Mouse (Mus musculus) cerebellum, adult 11-12 months (tissue): Measurements from ENCODE around the gene Nlk.

ENCODE experiments used
- DNase-seq: peaks from one replicate; pipeline ENCODE4 v3.0.0; 2022

The Nlk gene

GRCm38 (mm10) chr11:78696777-78697752, at the start of gene Nlk:
Gene Nlk (minus strand): TSS chr11:78697373.
- DNase-seq = peak; percentile 100

GRCm38 (mm10) chr11:78746264-78746663, 49.1 kb upstream of the Nlk start:
- DNase-seq = no peak

DNA sequence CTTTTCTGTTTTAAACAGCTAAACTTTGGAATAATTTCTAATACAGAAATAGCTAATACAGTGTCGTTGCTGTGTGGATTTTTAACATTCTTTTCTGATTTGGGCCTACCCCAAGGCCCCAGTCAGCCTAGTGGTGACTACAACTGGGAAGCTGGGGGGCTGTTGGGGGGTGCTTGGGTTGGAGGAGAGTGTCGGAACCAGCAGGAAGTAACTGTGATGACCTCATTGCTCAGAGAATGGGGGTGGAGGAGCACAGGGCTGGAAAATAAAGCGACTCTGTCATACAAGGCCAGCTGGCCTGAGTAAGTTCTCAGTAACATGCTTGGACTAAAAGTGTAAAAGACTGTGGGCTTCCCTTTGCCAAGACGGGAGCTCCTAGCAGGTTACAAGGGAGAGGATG, 48.3 kb upstream of the Nlk start:
- DNase-seq = no peak

DNA sequence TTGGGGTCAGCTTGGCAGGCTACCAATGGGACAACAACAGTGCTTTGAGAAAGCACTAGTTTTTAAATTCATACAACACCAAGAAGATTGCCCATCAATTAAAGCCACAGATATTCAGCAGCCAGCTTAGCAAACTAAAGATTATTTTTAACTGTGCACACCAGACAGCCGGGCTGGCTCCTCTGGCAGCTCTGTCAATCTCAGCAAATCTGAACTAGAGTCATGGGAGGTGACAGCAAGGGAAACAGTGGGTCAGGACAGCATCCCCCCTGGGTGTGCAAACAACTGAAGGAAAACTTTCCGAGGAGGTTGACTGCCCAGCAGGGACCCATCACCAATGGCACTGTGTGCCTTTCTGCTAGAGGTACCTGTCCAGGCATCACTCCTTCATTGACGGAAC, 45.3 kb upstream of the Nlk start:
- DNase-seq = no peak

- no peak for DNase-seq
Observed at GRCm38 (mm10) chr11:78741958-78742357, 44.8 kb upstream of the Nlk start.

GRCm38 (mm10) chr11:78739361-78739760, 42.2 kb upstream of the Nlk start:
- DNase-seq = no peak

DNA sequence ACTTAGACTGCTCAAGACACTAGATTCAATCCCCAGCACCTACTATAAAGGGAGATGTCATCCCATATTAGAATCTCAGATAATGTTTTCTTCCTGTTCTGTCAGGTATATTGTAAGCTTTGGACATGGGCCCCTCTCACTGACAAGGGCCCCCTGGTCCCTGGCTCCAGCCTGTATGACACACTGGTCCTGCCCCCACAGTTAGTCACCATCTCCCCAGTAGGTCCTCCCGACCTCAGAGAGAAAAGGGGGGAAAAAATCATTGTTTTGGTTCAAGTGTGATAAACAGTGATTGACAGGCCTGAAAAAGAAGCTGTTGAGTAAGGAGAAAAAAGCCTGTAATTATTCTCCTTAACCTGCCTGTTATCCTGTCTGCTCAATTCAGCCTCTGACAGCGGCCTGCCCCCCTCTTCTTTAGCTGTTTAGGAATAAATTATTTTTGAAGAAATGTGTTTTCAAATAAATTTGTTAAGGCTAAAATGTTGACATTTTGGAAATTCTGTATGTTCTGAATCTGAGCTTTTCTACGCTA, 39.8 kb upstream of the Nlk start:
- DNase-seq = no peak

- DNase-seq = no peak
Observed at GRCm38 (mm10) chr11:78735168-78735567, 38.0 kb upstream of the Nlk start.

- no peak for DNase-seq
Observed at GRCm38 (mm10) chr11:78732619-78733018, 35.4 kb upstream of the Nlk start.

- DNase-seq = no peak
Observed at GRCm38 (mm10) chr11:78730902-78731301, 33.7 kb upstream of the Nlk start.

DNA sequence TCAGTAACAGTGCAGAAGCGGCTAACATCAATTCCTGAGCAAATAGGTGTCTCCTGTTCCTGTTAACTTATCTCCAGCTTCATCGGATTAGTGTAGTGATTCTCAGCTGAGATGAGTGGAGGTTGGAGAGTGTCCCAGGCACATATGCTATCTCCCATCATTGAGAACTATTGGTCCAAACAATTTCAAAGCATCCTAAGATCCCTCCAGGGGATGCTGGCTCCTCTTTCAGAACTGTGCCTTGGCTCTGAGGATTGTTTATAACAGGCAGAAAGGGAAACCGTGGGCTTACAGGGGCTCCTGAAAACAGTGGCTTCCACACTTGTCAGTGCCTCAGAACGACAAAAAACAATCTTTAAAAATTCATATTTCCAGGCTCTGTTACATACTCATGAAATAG, 30.9 kb upstream of the Nlk start:
- DNase-seq = no peak

- no peak for DNase-seq
Observed at GRCm38 (mm10) chr11:78726366-78726765, 29.2 kb upstream of the Nlk start.

DNA sequence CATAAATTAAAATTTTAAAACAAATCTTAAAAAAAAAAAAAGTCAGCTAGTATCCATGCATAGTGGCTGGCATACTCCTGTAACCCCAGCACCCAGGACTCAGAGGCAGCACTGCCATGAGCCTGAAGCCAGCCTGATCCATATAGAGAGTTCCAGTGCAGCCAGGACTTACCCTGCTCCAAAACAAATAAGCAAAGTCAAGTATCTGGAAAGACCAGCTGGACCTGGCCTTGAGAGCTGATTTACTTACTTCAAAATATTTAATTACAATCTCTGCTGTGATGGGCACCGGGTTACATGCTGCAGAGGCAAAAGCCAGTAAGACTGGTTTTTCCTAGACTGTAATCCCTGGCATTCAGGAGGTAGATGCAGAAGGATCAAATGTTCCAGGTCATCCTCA, 27.6 kb upstream of the Nlk start:
- DNase-seq = no peak

DNA sequence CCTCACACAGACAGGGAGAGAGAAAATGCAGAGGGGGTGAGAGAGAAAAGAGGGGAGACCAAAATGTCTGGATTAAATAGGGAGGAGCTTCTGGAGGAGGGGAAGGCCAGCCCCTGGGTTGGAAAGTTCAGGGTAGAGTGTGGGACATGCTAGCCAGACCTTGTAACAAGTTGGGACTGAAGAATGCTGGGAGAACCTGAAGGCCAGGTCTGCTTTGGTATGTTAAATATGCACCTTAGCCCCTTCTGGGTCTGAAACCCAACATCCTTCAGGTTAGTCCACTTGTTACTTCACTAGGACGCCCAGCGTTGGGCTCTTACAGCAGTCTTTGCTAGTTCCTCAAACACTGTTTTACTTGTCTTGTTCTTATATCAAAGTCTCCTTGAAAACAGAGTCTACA, 24.2 kb upstream of the Nlk start:
- no peak for DNase-seq

DNA sequence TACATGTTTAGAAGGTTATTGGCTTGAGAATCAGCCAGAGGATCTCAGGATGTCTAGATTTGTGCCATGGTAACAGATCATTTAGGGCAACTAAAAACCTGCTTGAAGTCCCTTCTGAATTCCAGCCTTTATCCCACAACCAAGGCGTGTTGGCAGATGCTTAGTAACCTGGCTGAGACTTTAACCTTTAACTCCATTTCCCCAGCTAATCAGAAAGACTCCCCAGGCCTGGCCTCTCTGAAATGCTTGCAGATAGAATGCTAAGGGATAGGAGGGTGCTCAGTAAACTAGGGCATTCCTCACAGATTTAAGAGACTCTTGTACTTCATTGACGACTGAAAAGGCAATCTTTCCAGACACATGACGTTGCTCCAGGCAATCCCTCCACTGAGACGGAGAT, 20.5 kb upstream of the Nlk start:
- DNase-seq = no peak

- no peak for DNase-seq
Observed at GRCm38 (mm10) chr11:78708642-78709041, 11.5 kb upstream of the Nlk start.

- DNase-seq = no peak
Observed at GRCm38 (mm10) chr11:78706026-78706425, 8.9 kb upstream of the Nlk start.

- DNase-seq = no peak
Observed at GRCm38 (mm10) chr11:78703085-78703484, 5.9 kb upstream of the Nlk start.

- no peak for DNase-seq
Observed at GRCm38 (mm10) chr11:78702319-78702718, 5.1 kb upstream of the Nlk start.

GRCm38 (mm10) chr11:78697753-78698171, 589 bp upstream of the Nlk start:
- DNase-seq = peak; percentile 96

DNA sequence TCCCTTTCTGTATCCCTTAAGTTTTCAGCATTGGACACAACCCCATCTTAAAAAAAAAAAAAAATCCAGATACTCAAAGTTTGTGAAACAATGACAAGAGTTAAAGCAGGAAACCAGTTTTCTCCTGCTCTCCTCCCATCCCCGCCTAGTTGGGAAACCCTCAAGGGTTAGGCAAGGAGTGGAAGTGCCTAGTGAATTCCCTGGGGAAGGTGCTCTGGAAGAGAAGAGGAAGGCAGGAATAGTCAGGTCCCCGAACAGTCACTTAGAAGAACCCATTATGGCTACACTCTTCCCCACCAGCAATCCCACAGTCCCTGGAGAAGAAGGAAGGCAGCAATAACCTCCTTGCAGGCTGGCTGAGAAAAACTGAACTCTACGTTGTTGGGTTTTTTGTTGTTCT, 2.9 kb downstream of the Nlk start:
- DNase-seq = no peak

DNA sequence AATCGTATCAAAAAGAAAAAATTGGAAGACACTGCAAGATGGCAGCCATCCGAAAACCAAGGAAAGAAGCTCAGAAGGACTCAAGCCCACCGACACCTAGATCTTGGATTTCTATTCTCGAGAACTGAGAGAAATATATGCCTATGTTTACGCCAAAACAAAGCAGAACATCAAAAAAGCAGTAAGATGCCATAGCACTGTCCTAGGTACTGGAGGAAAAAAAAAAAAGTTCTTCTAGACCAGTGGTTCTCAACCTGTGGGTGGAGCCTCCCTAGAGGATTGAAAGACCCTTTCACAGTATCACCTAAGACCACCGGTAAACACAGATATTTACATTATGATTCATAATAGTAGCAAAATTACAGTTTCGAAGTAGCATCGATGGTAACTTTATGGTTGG, 3.9 kb downstream of the Nlk start:
- no peak for DNase-seq

DNA sequence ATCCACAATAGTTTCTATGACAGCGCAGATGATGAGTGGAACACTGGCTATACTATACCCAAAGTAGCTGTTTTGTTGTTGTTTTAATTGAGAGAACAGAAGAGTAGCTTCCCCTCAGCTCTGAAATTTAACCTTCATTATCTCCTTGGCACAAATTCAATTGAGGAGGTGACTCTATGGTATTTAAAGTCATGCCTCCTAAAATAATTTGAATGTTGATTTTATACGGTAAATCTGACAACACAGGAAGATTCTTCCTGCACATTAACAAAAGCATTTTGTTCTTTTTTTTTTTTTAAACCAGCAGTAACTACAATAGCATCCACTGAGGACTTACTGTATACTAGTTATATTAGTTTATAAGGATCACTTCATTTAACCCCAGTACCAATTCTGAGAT, 6.0 kb downstream of the Nlk start:
- no peak for DNase-seq

DNA sequence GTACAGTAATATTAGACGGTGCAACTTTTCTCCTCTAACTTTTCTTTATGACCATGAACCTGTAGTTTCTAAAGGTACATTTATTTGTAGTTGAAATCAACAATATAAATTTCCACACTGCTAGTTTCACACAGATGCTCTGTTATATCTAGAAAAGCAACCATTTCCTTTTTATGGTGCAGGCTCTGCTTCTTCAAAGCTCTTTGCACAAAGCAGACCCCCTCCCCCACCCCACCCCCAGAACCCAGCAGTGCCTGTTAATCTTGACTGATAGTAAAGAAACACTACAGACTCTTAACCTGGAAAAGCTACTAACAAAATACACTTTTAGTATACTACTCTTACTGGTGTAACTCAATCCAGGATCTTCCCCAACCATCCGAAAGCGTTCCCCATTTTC, 6.6 kb downstream of the Nlk start:
- no peak for DNase-seq

- no peak for DNase-seq
Observed at GRCm38 (mm10) chr11:78681058-78681457, 16.1 kb downstream of the Nlk start.
